In the genomic region with DNA sequence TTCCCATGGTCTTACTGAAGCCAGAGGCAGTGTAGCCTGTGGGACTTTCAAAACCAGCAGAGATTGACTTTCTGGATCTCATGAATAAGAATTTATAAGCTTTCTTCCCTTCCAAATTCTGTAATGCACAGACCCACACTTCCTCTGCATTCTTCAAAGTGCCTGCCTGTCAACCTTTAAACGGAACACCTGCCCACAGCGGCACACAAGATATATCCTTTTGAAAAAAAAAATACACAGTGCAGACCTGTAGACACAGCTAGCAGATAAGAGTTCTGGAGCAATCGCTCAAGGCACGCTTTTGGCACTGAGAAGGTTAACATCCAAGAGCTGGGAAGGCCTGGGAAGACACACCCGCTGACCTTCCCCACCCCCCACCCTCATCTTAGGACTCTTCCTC, we compare ENCODE assay signal across 14 mouse cellular contexts.
DNase-seq lines count a peak whose midpoint lies in the region; ATAC-seq and TF ChIP-seq lines count a peak whose summit lies in the region.
"Had no signal": no experiment of that assay in that cellular context is flagged by ENCODE, and none has a peak within 500 bp of the region (broad histone marks: within the 10 kb centered on the region; RNA-seq: fewer than 3 reads in every experiment).

No protein-coding gene starts in this region.

- H3K27me3 ChIP-seq in heart, embryonic 16.5 days (ENCODE audit: control insufficient read depth, insufficient read depth, low read length) = no peaks in the 10 kb centered on the region
- H3K27me3 ChIP-seq in spleen, adult 2 months (ENCODE audit: control insufficient read depth, insufficient read depth, low read length) = no peaks in the 10 kb centered on the region
- H3K27me3 ChIP-seq: CH12.LX; embryonic facial prominence, embryonic 12.5 days; lung, embryonic 15.5 days; midbrain, embryonic 15.5 days had no signal

- peaks cover 54% of the 10 kb centered on the region for H3K4me1 ChIP-seq in heart, embryonic 16.5 days (ENCODE audit: control insufficient read depth, insufficient read depth, low read length)
- peaks cover 14% of the 10 kb centered on the region; the same call in 1 of the 2 replicates for H3K4me1 ChIP-seq in spleen, adult 2 months (ENCODE audit: control insufficient read depth, insufficient read depth, insufficient read length)
- peaks cover 18% of the 10 kb centered on the region for H3K4me1 ChIP-seq in brown adipose tissue, adult 24 weeks (ENCODE audit: control insufficient read depth, insufficient read depth, insufficient read length, low read length)

- no peak overlapping the region for H3K4me3 ChIP-seq in heart, embryonic 16.5 days (ENCODE audit: low read length)
- H3K4me3 ChIP-seq in spleen, adult 2 months (ENCODE audit: extremely low read depth, insufficient read depth, insufficient read length) = no peak overlapping the region
- H3K4me3 ChIP-seq in brown adipose tissue, adult 24 weeks (ENCODE audit: insufficient read depth, low read depth, low read length) = no peak overlapping the region
- H3K4me3 ChIP-seq: embryonic facial prominence, embryonic 12.5 days; lung, embryonic 15.5 days; midbrain, embryonic 15.5 days had no signal

- H3K27ac ChIP-seq in heart, embryonic 16.5 days (ENCODE audit: low read length) = peak overlapping the region; percentile 42
- peak overlapping the region; percentile 53 for H3K27ac ChIP-seq in spleen, adult 2 months (ENCODE audit: insufficient read depth, low read length)
- H3K27ac ChIP-seq in brown adipose tissue, adult 24 weeks (replicated peaks; ENCODE audit: low read depth, low read length) = peak overlapping the region; percentile 95
- H3K27ac ChIP-seq: embryonic facial prominence, embryonic 12.5 days; lung, embryonic 15.5 days; midbrain, embryonic 15.5 days had no signal

- TF ChIP-seq CTCF in spleen, adult 2 months (IDR thresholded peaks at IDR 0.05; ENCODE audit: extremely low read depth, insufficient read depth, insufficient read length, insufficient replicate concordance) = no peak

- ATAC-seq in heart, embryonic 16.5 days (replicated peaks; ENCODE audit: extremely low read depth, insufficient read depth, low FRiP score) = no peak
- ATAC-seq: midbrain, embryonic 15.5 days had no signal

- H3K9me3 ChIP-seq in heart, embryonic 16.5 days (replicated peaks; ENCODE audit: control insufficient read depth, low read length) = no peaks in the 10 kb centered on the region
- H3K9me3 ChIP-seq: embryonic facial prominence, embryonic 12.5 days; lung, embryonic 15.5 days; midbrain, embryonic 15.5 days had no signal

- H3K36me3 ChIP-seq in heart, embryonic 16.5 days (ENCODE audit: control insufficient read depth, insufficient read depth) = peaks cover 6% of the 10 kb centered on the region
- peaks cover 7% of the 10 kb centered on the region; the same call in 1 of the 2 replicates for H3K36me3 ChIP-seq in spleen, adult 2 months (ENCODE audit: control insufficient read depth, insufficient read depth, low read length)
- H3K36me3 ChIP-seq: embryonic facial prominence, embryonic 12.5 days; lung, embryonic 15.5 days; midbrain, embryonic 15.5 days had no signal

- no peak for DNase-seq in heart, adult 9 months (ENCODE audit: low spot score in 2 of 2)
- no peak for DNase-seq in spleen, adult 2 months (ENCODE audit: low read depth in 1 of 2, low spot score in 2 of 2)
- DNase-seq in spleen, adult 18-20 months = no peak
- peak; percentile 57 for DNase-seq in thymus, postnatal 25 days
- DNase-seq in urinary bladder, postnatal 25 days (ENCODE audit: low spot score) = no peak
- DNase-seq: cerebellum, postnatal 36 days; gastrocnemius, postnatal 14 days; heart, postnatal 14 days had no signal

- H3K4me2 ChIP-seq in heart, embryonic 16.5 days (ENCODE audit: low read depth, low read length) = peak overlapping the region; percentile 23; the same call in 1 of the 2 replicates
- H3K4me2 ChIP-seq: embryonic facial prominence, embryonic 12.5 days; lung, embryonic 15.5 days; midbrain, embryonic 15.5 days had no signal

- no peak overlapping the region for H3K9ac ChIP-seq in heart, embryonic 16.5 days (ENCODE audit: low read length)
- H3K9ac ChIP-seq: embryonic facial prominence, embryonic 12.5 days; lung, embryonic 15.5 days; midbrain, embryonic 15.5 days had no signal

- TF ChIP-seq POLR2A in spleen, adult 2 months (IDR thresholded peaks at IDR 0.05; ENCODE audit: low read depth, low read length) = no peak

- 46% methylated on average over 5 of the region's 5 CpGs for WGBS in heart, embryonic 16.5 days
- WGBS in spleen, adult 2 months = 54% methylated on average over 5 of the region's 5 CpGs

Comparison
In these comparisons a context has a peak if more than half of its experiments do, and no peak if none do; other contexts are left out.
1. H3K27ac ChIP-seq: peak in every context shown above with its lines; median percentile 95 in brown adipose tissue, adult 24 weeks; 53 in spleen, adult 2 months; 42 in heart, embryonic 16.5 days.